Mouse (Mus musculus): ENCODE results near the gene Tnfaip6. TPM values are rescaled to one million over a fixed set of nuclear protein-coding genes. Genes with fewer than 3 reads are reported as not detected.

Tnfaip6 gene
- not detected for polyA plus RNA-seq (2017; shearing (Covaris generic))

DNA sequence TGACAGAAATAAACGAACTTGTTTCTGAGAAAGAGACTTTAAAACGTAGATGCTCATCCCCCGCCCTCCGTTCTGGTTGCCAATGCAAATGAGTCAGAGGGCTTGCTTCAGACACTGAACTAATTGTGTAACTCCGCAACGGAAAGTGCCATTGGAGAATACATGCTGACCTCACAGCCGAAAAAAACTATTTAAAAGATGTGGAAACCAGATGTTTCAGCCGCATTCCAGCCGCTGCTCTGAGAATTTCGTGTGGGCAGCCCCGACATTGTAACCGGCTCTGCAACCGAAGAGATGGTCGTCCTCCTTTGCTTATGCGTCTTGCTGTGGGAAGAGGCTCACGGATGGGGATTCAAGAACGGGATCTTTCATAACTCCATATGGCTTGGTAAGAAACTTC is at the start of gene Tnfaip6:
Gene Tnfaip6 (plus strand): TSS at position 128 of the 400 bp plus-strand sequence.

GRCm38 (mm10) chr2:52072491-52073140 is 34.8 kb downstream of the Tnfaip6 start, which contains the start of gene Rif1:
TSS of gene Rif1 (plus strand) at chr2:52072832.

Other genes starting within 250 kb of the Tnfaip6 start
- gene Rbm43, start 102.8 kb upstream of the Tnfaip6 start, polyA plus RNA-seq (2017; shearing (Covaris generic)): 64.1 TPM
- 215 TPM for gene Nmi, start 64.5 kb upstream of the Tnfaip6 start, polyA plus RNA-seq (2017; shearing (Covaris generic))
- gene Rif1, start 34.8 kb downstream of the Tnfaip6 start, polyA plus RNA-seq (2017; shearing (Covaris generic)): 27.7 TPM